Mouse (Mus musculus): Measurements from ENCODE around the gene Barx1. TPM values are rescaled to one million over a fixed set of nuclear protein-coding genes. Genes with fewer than 3 reads are reported as not detected.

Barx1 gene
- polyA plus RNA-seq, 1 experiment from 2014 or later: 0.29 TPM

DNA sequence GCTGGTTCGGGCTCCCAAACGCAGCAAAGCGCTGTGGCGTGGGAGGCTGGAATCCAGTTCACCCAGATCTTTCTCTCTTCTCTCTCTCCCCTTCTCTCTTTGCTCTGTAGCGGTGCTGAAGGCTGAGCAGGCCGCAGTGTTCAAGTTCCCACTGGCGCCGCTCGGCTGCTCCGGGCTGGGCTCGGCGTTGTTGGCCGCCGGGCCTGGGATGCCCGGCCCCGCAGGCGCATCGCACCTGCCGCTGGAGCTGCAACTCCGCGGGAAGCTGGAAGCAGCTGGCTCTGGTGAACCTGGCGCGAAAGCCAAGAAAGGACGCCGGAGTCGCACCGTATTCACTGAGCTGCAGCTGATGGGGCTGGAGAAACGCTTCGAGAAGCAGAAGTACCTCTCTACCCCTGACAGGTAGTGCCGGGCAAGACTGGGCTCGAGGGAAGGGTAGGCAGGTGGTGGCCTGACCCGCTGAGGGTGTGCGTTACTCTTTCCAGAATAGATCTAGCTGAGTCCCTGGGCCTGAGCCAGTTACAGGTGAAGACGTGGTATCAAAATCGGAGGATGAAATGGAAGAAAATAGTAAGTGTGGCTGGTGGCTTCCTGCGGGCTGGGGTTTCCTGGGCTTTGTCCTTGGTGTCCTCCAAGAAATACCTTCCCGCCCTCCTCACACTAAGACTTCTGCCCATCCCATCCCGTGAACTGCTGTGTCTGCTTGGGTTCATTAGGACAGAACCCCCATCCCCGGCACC, 2.3 kb downstream of the Barx1 start:
- H3K4me1 ChIP-seq (replicated peaks; ENCODE audit: control insufficient read depth, insufficient read depth, low read length): no peaks in the 10 kb centered on the region
- no peak overlapping the region for H3K4me3 ChIP-seq (ENCODE audit: low read depth, low read length)
- no peak overlapping the region for H3K9ac ChIP-seq (ENCODE audit: low read depth, low read length)
- no peaks in the 10 kb centered on the region for H3K9me3 ChIP-seq (ENCODE audit: control insufficient read depth)
- H3K4me2 ChIP-seq (replicated peaks; ENCODE audit: low read depth): no peak overlapping the region
- 3% methylated on average over 39 of the region's 39 CpGs for WGBS
- no peak for TF ChIP-seq CTCF (IDR thresholded peaks at IDR 0.05; ENCODE audit: low read depth)
- no peaks in the 10 kb centered on the region for H3K36me3 ChIP-seq (ENCODE audit: control insufficient read depth, insufficient read depth)
- H3K27me3 ChIP-seq (replicated peaks; ENCODE audit: control insufficient read depth, insufficient read depth, low read length): peaks cover 97% of the 10 kb centered on the region
- no peak for ATAC-seq
- H3K27ac ChIP-seq (ENCODE audit: low read depth, low read length): no peak overlapping the region

DNA sequence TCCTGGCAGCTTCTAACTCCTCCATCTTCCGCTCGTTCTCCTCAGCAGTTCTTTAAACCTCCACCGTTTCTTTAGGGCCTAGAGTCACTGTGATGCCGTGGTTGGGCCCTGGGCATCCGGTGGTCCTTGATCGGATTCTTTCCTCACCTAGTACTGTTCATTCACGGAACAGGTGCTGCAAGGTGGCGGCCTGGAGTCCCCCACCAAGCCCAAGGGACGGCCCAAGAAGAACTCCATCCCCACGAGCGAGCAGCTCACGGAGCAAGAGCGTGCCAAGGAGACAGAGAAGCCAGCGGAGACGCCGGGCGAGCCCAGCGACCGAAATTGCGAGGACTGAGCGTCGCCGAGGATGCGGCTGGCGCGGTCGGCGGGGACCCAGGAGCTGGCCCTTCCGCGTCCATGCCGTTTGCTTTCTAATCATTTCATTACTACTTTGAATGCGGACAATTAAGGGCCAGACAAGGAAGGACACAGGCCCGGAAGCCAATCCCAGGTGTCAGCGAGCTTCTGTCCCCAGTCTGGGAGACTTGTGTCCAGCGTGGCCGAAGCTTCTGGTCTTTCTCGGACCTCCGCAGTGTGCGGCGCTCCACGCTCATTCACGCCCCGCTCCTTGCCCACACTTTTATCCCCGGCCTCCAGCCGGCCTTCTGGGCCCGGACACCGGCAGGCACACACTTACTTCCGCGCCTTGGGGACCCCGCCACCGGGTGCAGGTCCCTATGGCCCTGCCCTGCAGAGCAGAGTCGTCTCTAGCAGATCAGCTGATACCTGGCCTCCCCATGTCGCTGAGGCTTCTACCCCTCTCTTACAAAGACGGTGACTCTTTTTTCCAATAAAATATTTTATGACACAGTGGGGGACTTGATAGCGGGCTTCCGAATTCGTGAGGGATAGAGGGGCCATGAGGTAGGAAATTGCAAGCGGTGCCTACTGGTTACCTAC, 3.1 kb downstream of the Barx1 start:
- Histone ChIP-seq H3K27me3 (replicated peaks; ENCODE audit: control insufficient read depth, insufficient read depth, low read length) (peaks cover 94% of the 10 kb centered on the region), H3K9ac (ENCODE audit: low read depth, low read length) (no peak overlapping the region), H3K4me3 (ENCODE audit: low read depth, low read length) (0 out of 2 replicates have a peak overlapping the region, but pooled peaks have one; percentile 7), H3K9me3 (ENCODE audit: control insufficient read depth) (no peaks in the 10 kb centered on the region), H3K36me3 (ENCODE audit: control insufficient read depth, insufficient read depth) (no peaks in the 10 kb centered on the region), H3K4me2 (replicated peaks; ENCODE audit: low read depth) (no peak overlapping the region), H3K4me1 (replicated peaks; ENCODE audit: control insufficient read depth, insufficient read depth, low read length) (no peaks in the 10 kb centered on the region), H3K27ac (ENCODE audit: low read depth, low read length) (no peak overlapping the region)
- TF ChIP-seq CTCF (IDR thresholded peaks at IDR 0.05; ENCODE audit: low read depth): no peak
- no peak for ATAC-seq
- WGBS: 4% methylated on average over 58 of the region's 58 CpGs

GRCm38 (mm10) chr13:48667461-48667860, 4.7 kb downstream of the Barx1 start:
- Histone ChIP-seq H3K4me2 (replicated peaks; ENCODE audit: low read depth) (no peak overlapping the region), H3K4me3 (ENCODE audit: low read depth, low read length) (no peak overlapping the region), H3K36me3 (ENCODE audit: control insufficient read depth, insufficient read depth) (no peaks in the 10 kb centered on the region), H3K27me3 (replicated peaks; ENCODE audit: control insufficient read depth, insufficient read depth, low read length) (peaks cover 91% of the 10 kb centered on the region), H3K4me1 (replicated peaks; ENCODE audit: control insufficient read depth, insufficient read depth, low read length) (no peaks in the 10 kb centered on the region), H3K27ac (ENCODE audit: low read depth, low read length) (no peak overlapping the region), H3K9me3 (ENCODE audit: control insufficient read depth) (no peaks in the 10 kb centered on the region), H3K9ac (ENCODE audit: low read depth, low read length) (no peak overlapping the region)
- no peak for TF ChIP-seq CTCF (IDR thresholded peaks at IDR 0.05; ENCODE audit: low read depth)
- no peak for ATAC-seq
- 3% methylated on average over 4 of the region's 4 CpGs for WGBS

- no peaks in the 10 kb centered on the region for H3K36me3 ChIP-seq (ENCODE audit: control insufficient read depth, insufficient read depth)
- H3K9me3 ChIP-seq (ENCODE audit: control insufficient read depth): no peaks in the 10 kb centered on the region
- H3K4me1 ChIP-seq (replicated peaks; ENCODE audit: control insufficient read depth, insufficient read depth, low read length): no peaks in the 10 kb centered on the region
- peak overlapping the region; percentile 47 for H3K4me2 ChIP-seq (replicated peaks; ENCODE audit: low read depth)
- no peak for TF ChIP-seq CTCF (IDR thresholded peaks at IDR 0.05; ENCODE audit: low read depth)
- no peak for ATAC-seq
- peak overlapping the region; percentile 26 for H3K4me3 ChIP-seq (ENCODE audit: low read depth, low read length)
- H3K9ac ChIP-seq (ENCODE audit: low read depth, low read length): no peak overlapping the region
- no peak overlapping the region for H3K27ac ChIP-seq (ENCODE audit: low read depth, low read length)
- peaks cover 92% of the 10 kb centered on the region for H3K27me3 ChIP-seq (replicated peaks; ENCODE audit: control insufficient read depth, insufficient read depth, low read length)
- WGBS: 2% methylated on average over 33 of the region's 33 CpGs
These were observed 5.5 kb downstream of the Barx1 start for GRCm38 (mm10) chr13:48668091-48668975.

- WGBS: 1% methylated on average over 33 of the region's 34 CpGs
These were observed 6.3 kb downstream of the Barx1 start for GRCm38 (mm10) chr13:48668976-48669534.

More at GRCm38 (mm10) chr13:48668976-48669534, 6.3 kb downstream of the Barx1 start:
- Histone ChIP-seq H3K27me3 (replicated peaks; ENCODE audit: control insufficient read depth, insufficient read depth, low read length) (peaks cover 92% of the 10 kb centered on the region), H3K4me2 (replicated peaks; ENCODE audit: low read depth) (peak overlapping the region; percentile 47), H3K9me3 (ENCODE audit: control insufficient read depth) (no peaks in the 10 kb centered on the region), H3K9ac (ENCODE audit: low read depth, low read length) (no peak overlapping the region; the same call in 1 of the 2 replicates), H3K36me3 (ENCODE audit: control insufficient read depth, insufficient read depth) (no peaks in the 10 kb centered on the region), H3K4me3 (ENCODE audit: low read depth, low read length) (peak overlapping the region; percentile 26), H3K27ac (ENCODE audit: low read depth, low read length) (no peak overlapping the region), H3K4me1 (replicated peaks; ENCODE audit: control insufficient read depth, insufficient read depth, low read length) (no peaks in the 10 kb centered on the region)
- no peak for ATAC-seq
- no peak for TF ChIP-seq CTCF (IDR thresholded peaks at IDR 0.05; ENCODE audit: low read depth)

Measured in intestine, postnatal 0 days (tissue).